Mouse (Mus musculus) CH12.LX (cell line): ENCODE measurements at regions not wholly inside any gene's neighbourhood (a gene's known extent, or its start where the extent isn't known, plus 50 kb on each side); places are given as distances from the start of the nearest gene placed in this dataset.

Source experiments
- CTCF ChIP-seq, 2 experiments: IDR thresholded peaks in 1 of 2; conservative IDR thresholded peaks in 1 of 2; 2 replicates each; pipeline ENCODE4 v1.5.1; 2011 to 2012; ENCODE audit warnings: low read depth in 2 of 2, low read length in 2 of 2, improper control_type of control experiment in 1 of 2, inconsistent platforms in 1 of 2, mild to moderate bottlenecking in 1 of 2, moderate library complexity in 1 of 2
- EP300 ChIP-seq: IDR thresholded peaks from 2 replicates; pipeline ENCODE4 v1.6.1; 2011; ENCODE audit warnings: low read length, improper control_type of control experiment
- MAX ChIP-seq: IDR thresholded peaks from 2 replicates; pipeline ENCODE4 v1.6.1; 2011; ENCODE audit warnings: low read length, improper control_type of control experiment
- TCF12 ChIP-seq: IDR thresholded peaks from 2 replicates; pipeline ENCODE4 v1.6.1; 2014; ENCODE audit warnings: low read depth, mild to moderate bottlenecking, inconsistent platforms, low read length, improper control_type of control experiment
- USF1 ChIP-seq: IDR thresholded peaks from 2 replicates; pipeline ENCODE4 v1.6.1; 2014; ENCODE audit warnings: low read depth, mild to moderate bottlenecking, inconsistent platforms, low read length, improper control_type of control experiment

DNA sequence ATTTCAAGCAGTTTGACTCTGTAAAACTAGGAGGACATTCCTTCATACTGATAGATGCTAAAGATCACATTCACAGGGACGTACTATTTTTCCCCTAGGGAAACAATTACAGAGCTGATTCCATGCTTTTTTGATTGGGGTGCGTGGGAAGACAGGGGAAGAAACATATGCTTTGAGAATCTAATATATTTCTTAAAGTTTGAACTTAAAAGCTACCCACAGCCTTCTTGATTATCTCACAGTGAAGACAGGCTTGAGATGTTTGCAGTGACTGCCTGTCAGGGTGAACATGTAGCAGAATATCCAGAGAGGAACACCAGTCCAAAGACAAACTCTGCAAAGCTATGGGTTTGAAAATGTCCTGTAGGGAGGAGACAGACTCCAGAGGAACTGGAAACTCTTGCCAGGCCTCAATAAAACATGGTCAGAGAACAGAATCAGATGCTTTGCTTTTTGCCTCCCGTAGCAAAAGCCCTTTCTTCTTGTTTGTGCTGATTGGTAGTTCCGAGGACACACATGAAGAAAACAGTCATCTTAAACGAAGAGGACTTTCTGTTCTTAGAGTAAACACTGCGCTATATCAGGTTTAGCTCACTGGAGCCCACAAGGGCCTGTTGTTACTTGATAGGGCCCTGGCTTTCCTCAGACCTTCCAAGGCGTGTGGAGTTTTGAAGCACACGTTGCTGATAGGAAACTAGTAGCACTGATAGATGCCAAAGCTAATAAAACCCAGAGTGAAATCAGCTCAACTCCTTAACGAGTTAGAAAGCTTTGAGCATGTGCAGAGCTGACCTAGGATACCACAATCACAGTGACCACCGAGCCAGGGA is 630.8 kb downstream of the Lmo4 start:
- no peak for TF ChIP-seq USF1
- TF ChIP-seq EP300, result no peak
- TF ChIP-seq MAX, result no peak
- no peak for TF ChIP-seq CTCF (conservative IDR thresholded peaks at IDR 0.05 in 1 of 2, IDR thresholded peaks at IDR 0.05 in 1 of 2; ENCODE audit: low read depth in 2 of 2, low read length in 2 of 2)
- TF ChIP-seq TCF12, result no peak
